In genomic region chr4:102413794-102414193, GRCm38 (mm10) we compare ENCODE assay signal across 15 mouse cellular contexts.
A peak's percentile ranks its signal among the peaks of the same experiment; 100 is the strongest.
DNase-seq lines count a peak whose midpoint lies in the region; ATAC-seq and TF ChIP-seq lines count a peak whose summit lies in the region.
"Had no signal": no experiment of that assay in that cellular context is flagged by ENCODE, and none has a peak within 500 bp of the region (broad histone marks: within the 10 kb centered on the region; RNA-seq: fewer than 3 reads in every experiment).

No protein-coding gene starts in this region.

- intact Hi-C loops in gastrocnemius, adult 2 months (cut with DNase I), result no loop called here

- peak; percentile 46 for DNase-seq in cerebellum, adult 11-12 months
- DNase-seq in cerebellum, adult 11 months, result no peak
- DNase-seq in right cerebral cortex, adult 18-20 months, result peak; percentile 48
- DNase-seq in right cerebral cortex, adult 2 months (ENCODE audit: low spot score in 2 of 2), result no peak
- no peak for DNase-seq in gastrocnemius, adult 2 months
- no peak for DNase-seq in spleen, adult 18-20 months
- DNase-seq: adrenal gland, postnatal 25 days; gastrocnemius, postnatal 10 days; liver, postnatal 0 days; thymus, adult 18-20 months had no signal

- no peak overlapping the region for H3K9ac ChIP-seq in hindbrain, embryonic 16.5 days (ENCODE audit: low read depth, low read length)
- no peak overlapping the region for H3K9ac ChIP-seq in hindbrain, embryonic 12.5 days
- H3K9ac ChIP-seq: limb, embryonic 13.5 days; liver, postnatal 0 days had no signal

- no peaks in the 10 kb centered on the region for H3K9me3 ChIP-seq in hindbrain, embryonic 16.5 days (ENCODE audit: control insufficient read depth, low read length)
- H3K9me3 ChIP-seq in hindbrain, embryonic 12.5 days (replicated peaks), result no peaks in the 10 kb centered on the region
- H3K9me3 ChIP-seq: heart, embryonic 10.5 days; limb, embryonic 13.5 days had no signal

- H3K27ac ChIP-seq in hindbrain, embryonic 16.5 days (ENCODE audit: low read depth, low read length), result peak overlapping the region; percentile 59
- H3K27ac ChIP-seq in hindbrain, embryonic 12.5 days, result no peak overlapping the region
- H3K27ac ChIP-seq in gastrocnemius, adult 2 months, result no peak overlapping the region
- H3K27ac ChIP-seq: heart, embryonic 10.5 days; limb, embryonic 13.5 days had no signal

- no peaks in the 10 kb centered on the region for H3K36me3 ChIP-seq in hindbrain, embryonic 16.5 days (ENCODE audit: control insufficient read depth, insufficient read depth, low read length)
- no peaks in the 10 kb centered on the region for H3K36me3 ChIP-seq in hindbrain, embryonic 12.5 days
- H3K36me3 ChIP-seq: heart, embryonic 10.5 days; limb, embryonic 13.5 days had no signal

- H3K27me3 ChIP-seq in hindbrain, embryonic 16.5 days (replicated peaks; ENCODE audit: control insufficient read depth, insufficient read depth, low read length), result no peaks in the 10 kb centered on the region
- no peaks in the 10 kb centered on the region for H3K27me3 ChIP-seq in hindbrain, embryonic 12.5 days
- H3K27me3 ChIP-seq: limb, embryonic 13.5 days had no signal

- H3K4me3 ChIP-seq in hindbrain, embryonic 16.5 days (ENCODE audit: low read length), result no peak overlapping the region
- no peak overlapping the region for H3K4me3 ChIP-seq in hindbrain, embryonic 12.5 days
- no peak overlapping the region for H3K4me3 ChIP-seq in gastrocnemius, adult 2 months
- H3K4me3 ChIP-seq: heart, embryonic 10.5 days; limb, embryonic 13.5 days had no signal

- no peak overlapping the region for H3K4me2 ChIP-seq in hindbrain, embryonic 16.5 days (ENCODE audit: low read length)
- no peak overlapping the region for H3K4me2 ChIP-seq in hindbrain, embryonic 12.5 days (replicated peaks)
- H3K4me2 ChIP-seq: limb, embryonic 13.5 days had no signal

- 15% methylated on average over 4 of the region's 4 CpGs for WGBS in hindbrain, embryonic 16.5 days
- WGBS in hindbrain, embryonic 12.5 days, result 40% methylated on average over 4 of the region's 4 CpGs

- TF ChIP-seq CTCF in gastrocnemius, adult 2 months (IDR thresholded peaks at IDR 0.05), result no peak

- peak; percentile 77 for ATAC-seq in hindbrain, embryonic 16.5 days
- ATAC-seq in hindbrain, embryonic 12.5 days (ENCODE audit: low FRiP score), result no peak
- ATAC-seq: inflammation-experienced regulatory T-cells, adult 6 months; liver, postnatal 0 days had no signal

- H3K4me1 ChIP-seq in hindbrain, embryonic 16.5 days (ENCODE audit: control insufficient read depth, insufficient read depth, low read depth, low read length), result peaks cover 2% of the 10 kb centered on the region
- H3K4me1 ChIP-seq in hindbrain, embryonic 12.5 days, result no peaks in the 10 kb centered on the region
- H3K4me1 ChIP-seq: limb, embryonic 13.5 days had no signal

Comparison
In these comparisons a context has a peak if more than half of its experiments do, and no peak if none do; other contexts are left out.
1. DNase-seq: peak in cerebellum, adult 11-12 months (single experiment) and right cerebral cortex, adult 18-20 months (single experiment); none in cerebellum, adult 11 months (single experiment), right cerebral cortex, adult 2 months (0 of 2), gastrocnemius, adult 2 months (single experiment) and spleen, adult 18-20 months (0 of 2).